Mouse (Mus musculus) cerebellum, adult 2 months (tissue): ENCODE measurements around the gene Mlh1.

Experiments used
- CTCF ChIP-seq: fragments of 200-500 bp; IDR thresholded peaks from 2 replicates; pipeline ENCODE4 v1.5.1; 2011; ENCODE audit warnings: low read depth, mild to moderate bottlenecking, control low read depth, low read length, moderate library complexity, borderline replicate concordance; ENCODE audit not compliant: insufficient read depth
- POLR2A ChIP-seq: fragments of 200-500 bp; IDR thresholded peaks from 2 replicates; pipeline ENCODE4 v1.6.1; 2011; ENCODE audit warnings: low read length, control low read depth, borderline replicate concordance; ENCODE audit not compliant: insufficient read depth

DNA sequence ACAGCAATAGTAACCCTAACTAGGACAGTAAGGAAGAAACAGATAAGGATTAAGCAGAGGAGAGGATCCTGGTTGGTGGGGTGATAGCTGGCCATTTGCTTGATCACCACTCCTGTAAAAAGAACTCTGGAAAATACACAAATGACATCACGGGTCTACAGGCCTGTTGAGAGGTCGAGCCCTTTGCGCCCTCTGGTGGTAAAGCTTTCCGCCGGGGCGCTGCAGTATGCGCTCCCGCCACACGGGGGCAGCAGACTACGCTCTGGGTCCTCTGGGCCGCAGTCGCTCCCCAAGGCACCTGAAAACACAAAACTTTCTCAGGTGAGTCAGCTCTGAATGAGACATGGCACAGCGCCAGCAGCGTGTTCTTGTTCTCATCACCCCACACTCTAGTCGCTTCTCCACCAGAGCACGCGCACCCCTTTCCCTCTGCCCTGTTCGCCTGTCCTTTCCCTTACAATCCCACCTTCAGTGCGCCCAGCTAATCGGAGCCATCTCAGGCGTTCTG is 18.3 kb upstream of the Mlh1 start:
- TF ChIP-seq POLR2A (no peak), CTCF (peak; percentile 100)
